ENCODE assay signal across 8 mouse cellular contexts in the genomic region with DNA sequence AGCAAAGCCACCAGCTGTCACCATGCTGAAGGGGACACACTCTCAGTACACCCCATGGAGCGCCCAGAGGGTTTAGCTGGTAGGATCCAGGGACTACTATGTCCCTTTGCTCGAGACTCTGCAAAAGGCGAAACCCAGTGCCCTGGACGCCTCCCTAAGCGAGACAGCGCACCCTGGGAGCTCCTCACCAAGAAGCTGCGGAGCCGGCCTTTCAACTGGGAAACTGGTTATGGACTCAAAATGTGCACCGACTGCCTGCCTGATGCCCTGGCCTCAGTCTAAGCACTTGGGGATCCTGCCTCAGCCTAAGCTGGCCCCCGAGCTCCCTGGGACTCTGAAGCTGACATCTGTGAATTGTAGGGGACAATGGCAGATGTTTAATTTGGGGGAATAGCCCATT. TPM values are rescaled to one million over a fixed set of nuclear protein-coding genes. Genes with fewer than 3 reads are reported as not detected.
DNase-seq lines count a peak whose midpoint lies in the region; ATAC-seq lines count a peak whose summit lies in the region.

No protein-coding gene starts in this region.

- WGBS in heart, embryonic 10.5 days, result 82% methylated on average over 10 of the region's 10 CpGs
- WGBS in heart, embryonic 11.5 days (ENCODE audit: insufficient replicate concordance), result 81% methylated on average over 10 of the region's 10 CpGs
- 84% methylated on average over 10 of the region's 10 CpGs for WGBS in neural tube, embryonic 11.5 days
- 85% methylated on average over 10 of the region's 10 CpGs for WGBS in midbrain, embryonic 10.5 days
- 65% methylated on average over 10 of the region's 10 CpGs for WGBS in stomach, embryonic 16.5 days

- no peak overlapping the region for H3K4me3 ChIP-seq in heart, embryonic 10.5 days
- no peak overlapping the region for H3K4me3 ChIP-seq in heart, embryonic 11.5 days (ENCODE audit: low read depth, low read length)
- no peak overlapping the region for H3K4me3 ChIP-seq in neural tube, embryonic 11.5 days (ENCODE audit: low read depth, low read length)
- no peak overlapping the region for H3K4me3 ChIP-seq in midbrain, embryonic 10.5 days
- no peak overlapping the region for H3K4me3 ChIP-seq in stomach, embryonic 16.5 days (replicated peaks; ENCODE audit: low read length)

- H3K36me3 ChIP-seq in heart, embryonic 10.5 days, result peaks cover 10% of the 10 kb centered on the region
- H3K36me3 ChIP-seq in heart, embryonic 11.5 days (ENCODE audit: control insufficient read depth, insufficient read depth, low read length), result no peaks in the 10 kb centered on the region
- H3K36me3 ChIP-seq in neural tube, embryonic 11.5 days (ENCODE audit: control insufficient read depth, insufficient read depth, low read length), result peaks cover 5% of the 10 kb centered on the region
- peaks cover 8% of the 10 kb centered on the region; the same call in 1 of the 2 replicates for H3K36me3 ChIP-seq in midbrain, embryonic 10.5 days
- no peaks in the 10 kb centered on the region for H3K36me3 ChIP-seq in stomach, embryonic 16.5 days (ENCODE audit: control insufficient read depth, insufficient read depth, low read length)

- ATAC-seq in heart, embryonic 11.5 days (replicated peaks; ENCODE audit: insufficient number of reproducible peaks, low FRiP score, low TSS enrichment), result no peak
- ATAC-seq in neural tube, embryonic 11.5 days (ENCODE audit: insufficient read depth, low FRiP score, low TSS enrichment), result no peak
- no peak for ATAC-seq in stomach, embryonic 16.5 days (ENCODE audit: insufficient read depth, low FRiP score)

- no peaks in the 10 kb centered on the region for H3K9me3 ChIP-seq in heart, embryonic 10.5 days
- no peaks in the 10 kb centered on the region for H3K9me3 ChIP-seq in heart, embryonic 11.5 days (replicated peaks; ENCODE audit: control insufficient read depth, low read length)
- no peaks in the 10 kb centered on the region for H3K9me3 ChIP-seq in neural tube, embryonic 11.5 days (ENCODE audit: control insufficient read depth, low read length)
- no peaks in the 10 kb centered on the region for H3K9me3 ChIP-seq in midbrain, embryonic 10.5 days (replicated peaks)
- H3K9me3 ChIP-seq in stomach, embryonic 16.5 days (replicated peaks; ENCODE audit: control insufficient read depth, low read length), result no peaks in the 10 kb centered on the region

- H3K27ac ChIP-seq in heart, embryonic 10.5 days, result peak overlapping the region; percentile 47; the same call in 1 of the 2 replicates
- no peak overlapping the region for H3K27ac ChIP-seq in heart, embryonic 11.5 days (ENCODE audit: low read depth, low read length)
- H3K27ac ChIP-seq in neural tube, embryonic 11.5 days (ENCODE audit: low read depth, low read length), result 0 out of 2 replicates have a peak overlapping the region, but pooled peaks have one; percentile 20
- peak overlapping the region; percentile 74 for H3K27ac ChIP-seq in midbrain, embryonic 10.5 days (replicated peaks)
- H3K27ac ChIP-seq in stomach, embryonic 16.5 days (ENCODE audit: low read length), result peak overlapping the region; percentile 90

- no peak overlapping the region for H3K4me2 ChIP-seq in heart, embryonic 11.5 days
- no peak overlapping the region for H3K4me2 ChIP-seq in neural tube, embryonic 11.5 days (ENCODE audit: low read depth)
- H3K4me2 ChIP-seq in stomach, embryonic 16.5 days (ENCODE audit: low read depth, low read length), result peak overlapping the region; percentile 14

- no peak for DNase-seq in heart, embryonic 10.5 days (ENCODE audit: low spot score)
- no peak for DNase-seq in neural tube, embryonic 11.5 days (ENCODE audit: low spot score)
- DNase-seq in neural tube, embryonic 10.5 days (ENCODE audit: extremely low spot score, low spot score), result no peak
- DNase-seq in midbrain, embryonic 10.5 days (ENCODE audit: low spot score), result no peak
- DNase-seq in liver, result no peak
- no peak for DNase-seq in c-Kit-positive CD71-positive TER-119-positive erythroid progenitor cells, embryonic 14.5 days (ENCODE audit: low spot score)

- H3K27me3 ChIP-seq in heart, embryonic 10.5 days (ENCODE audit: insufficient read depth, poor library complexity, severe bottlenecking), result no peaks in the 10 kb centered on the region
- no peaks in the 10 kb centered on the region for H3K27me3 ChIP-seq in heart, embryonic 11.5 days (ENCODE audit: control insufficient read depth, insufficient read depth, low read length)
- H3K27me3 ChIP-seq in neural tube, embryonic 11.5 days (ENCODE audit: control insufficient read depth, insufficient read depth, low read length), result no peaks in the 10 kb centered on the region
- H3K27me3 ChIP-seq in midbrain, embryonic 10.5 days (ENCODE audit: low read depth, poor library complexity, severe bottlenecking), result no peaks in the 10 kb centered on the region
- H3K27me3 ChIP-seq in stomach, embryonic 16.5 days (ENCODE audit: control insufficient read depth, insufficient read depth, low read length), result no peaks in the 10 kb centered on the region

- H3K9ac ChIP-seq in heart, embryonic 11.5 days (ENCODE audit: low read depth, low read length), result no peak overlapping the region
- no peak overlapping the region for H3K9ac ChIP-seq in neural tube, embryonic 11.5 days (ENCODE audit: low read length)
- peak overlapping the region; percentile 54 for H3K9ac ChIP-seq in stomach, embryonic 16.5 days (ENCODE audit: low read length)

- peaks cover 52% of the 10 kb centered on the region for H3K4me1 ChIP-seq in heart, embryonic 10.5 days
- peaks cover 32% of the 10 kb centered on the region for H3K4me1 ChIP-seq in heart, embryonic 11.5 days (ENCODE audit: control insufficient read depth, insufficient read depth, low read length)
- peaks cover 7% of the 10 kb centered on the region; the same call in 1 of the 2 replicates for H3K4me1 ChIP-seq in neural tube, embryonic 11.5 days (ENCODE audit: control insufficient read depth, insufficient read depth, low read length)
- H3K4me1 ChIP-seq in midbrain, embryonic 10.5 days, result peaks cover 42% of the 10 kb centered on the region
- H3K4me1 ChIP-seq in stomach, embryonic 16.5 days (ENCODE audit: control insufficient read depth, insufficient read depth, low read length), result peaks cover 51% of the 10 kb centered on the region

RNA-seq across cellular contexts. Expression of gene Crtc1, which starts 30.4 kb away (rescaled TPM):
- 13.0 and 15.8 TPM in 2 replicates for polyA plus RNA-seq in heart, embryonic 10.5 days (2016; fragmentation: Nextera tagmentation; extraction: Ambion mirVana)
- polyA plus RNA-seq in heart, embryonic 11.5 days (2014; fragmentation: Nextera tagmentation; extraction: Ambion mirVana), result 11.6 and 13.5 TPM in 2 replicates
- polyA plus RNA-seq in neural tube, embryonic 11.5 days (2014; fragmentation: Nextera tagmentation; extraction: Ambion mirVana), result 16.1 and 17.9 TPM in 2 replicates
- polyA plus RNA-seq in midbrain, embryonic 10.5 days (2016; fragmentation: Nextera tagmentation; extraction: Ambion mirVana), result 12.9 and 16.5 TPM in 2 replicates
- 13.9 and 16.2 TPM in 2 replicates for polyA plus RNA-seq in stomach, embryonic 16.5 days (2015; fragmentation: Nextera tagmentation; extraction: Ambion mirVana)

RNA-seq across cellular contexts. Expression of gene Comp, which starts 35.7 kb away (rescaled TPM):
- polyA plus RNA-seq in heart, embryonic 10.5 days (2016; fragmentation: Nextera tagmentation; extraction: Ambion mirVana), result 0.43 and 1.2 TPM in 2 replicates
- polyA plus RNA-seq in heart, embryonic 11.5 days (2014; fragmentation: Nextera tagmentation; extraction: Ambion mirVana), result 1.1 and 2.2 TPM in 2 replicates
- 0.16 and 0.32 TPM in 2 replicates for polyA plus RNA-seq in neural tube, embryonic 11.5 days (2014; fragmentation: Nextera tagmentation; extraction: Ambion mirVana)
- 0.37 and 0.39 TPM in 2 replicates for polyA plus RNA-seq in midbrain, embryonic 10.5 days (2016; fragmentation: Nextera tagmentation; extraction: Ambion mirVana)
- 0.15 and 0.25 TPM in 2 replicates for polyA plus RNA-seq in stomach, embryonic 16.5 days (2015; fragmentation: Nextera tagmentation; extraction: Ambion mirVana)

RNA-seq across cellular contexts. Expression of gene Upf1, which starts 55.9 kb away (rescaled TPM):
- polyA plus RNA-seq in heart, embryonic 10.5 days (2016; fragmentation: Nextera tagmentation; extraction: Ambion mirVana), result 14.5 and 19.8 TPM in 2 replicates
- polyA plus RNA-seq in heart, embryonic 11.5 days (2014; fragmentation: Nextera tagmentation; extraction: Ambion mirVana), result 14.0 and 17.2 TPM in 2 replicates
- polyA plus RNA-seq in neural tube, embryonic 11.5 days (2014; fragmentation: Nextera tagmentation; extraction: Ambion mirVana), result 24.0 and 24.1 TPM in 2 replicates
- polyA plus RNA-seq in midbrain, embryonic 10.5 days (2016; fragmentation: Nextera tagmentation; extraction: Ambion mirVana), result 16.8 and 19.1 TPM in 2 replicates
- polyA plus RNA-seq in stomach, embryonic 16.5 days (2015; fragmentation: Nextera tagmentation; extraction: Ambion mirVana), result 7.4 and 8.2 TPM in 2 replicates
